Mouse (Mus musculus): Measurements from ENCODE around the gene Uchl4.

The Uchl4 gene

GRCm38 (mm10) chr9:64274291-64274690, 39.3 kb downstream of the Uchl4 start:
- DNase-seq (ENCODE audit: low spot score), result no peak

- no peak for DNase-seq (ENCODE audit: low spot score)
Observed at GRCm38 (mm10) chr9:64274919-64275318, 39.9 kb downstream of the Uchl4 start.

- peak; percentile 66 for DNase-seq (ENCODE audit: low spot score)
Observed at GRCm38 (mm10) chr9:64277706-64278105, 42.7 kb downstream of the Uchl4 start.

- no peak for DNase-seq (ENCODE audit: low spot score)
Observed at GRCm38 (mm10) chr9:64278665-64279310, 43.8 kb downstream of the Uchl4 start.

- peak; percentile 93 for DNase-seq (ENCODE audit: low spot score)
Observed at GRCm38 (mm10) chr9:64281105-64281780, 46.2 kb downstream of the Uchl4 start, which contains the start of gene Tipin. Gene Tipin (plus strand): TSS chr9:64281581.

- DNase-seq (ENCODE audit: low spot score), result no peak
Observed at GRCm38 (mm10) chr9:64281781-64282178, 46.8 kb downstream of the Uchl4 start.

- DNase-seq (ENCODE audit: low spot score), result no peak
Observed at GRCm38 (mm10) chr9:64282404-64282987, 47.5 kb downstream of the Uchl4 start.
